32 mouse cellular contexts compared by ENCODE assay signal in the genomic region with DNA sequence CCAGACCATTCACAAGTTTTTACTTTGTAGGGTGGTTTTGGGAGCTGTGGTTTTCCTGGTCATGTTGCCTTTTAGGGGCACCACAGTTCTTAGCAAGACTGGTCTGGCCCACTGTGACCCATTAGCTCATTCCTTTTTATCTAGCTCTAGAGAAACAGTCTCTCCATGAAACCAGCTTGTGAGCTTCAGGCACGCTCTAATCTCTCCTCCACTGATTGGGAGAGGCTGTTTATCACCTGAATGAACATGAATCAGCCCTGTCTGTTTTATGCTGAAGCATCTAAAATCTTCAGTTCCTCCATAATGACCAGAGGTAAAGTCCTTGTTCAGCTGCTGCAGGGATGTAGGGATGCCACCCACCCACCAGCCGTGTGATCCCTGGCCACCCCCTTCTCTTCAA.
"Had no signal": no experiment of that assay in that cellular context is flagged by ENCODE, and none has a peak within 500 bp of the region (broad histone marks: within the 10 kb centered on the region; RNA-seq: fewer than 3 reads in every experiment).

No protein-coding gene starts in this region.

- H3K27me3 ChIP-seq: heart, embryonic 12.5 days; heart, embryonic 13.5 days; heart, embryonic 15.5 days; hindbrain, embryonic 12.5 days; hindbrain, embryonic 13.5 days; hindbrain, embryonic 15.5 days; intestine, embryonic 15.5 days; kidney, embryonic 15.5 days had no signal

- H3K4me1 ChIP-seq: intestine, embryonic 15.5 days had no signal

- ATAC-seq: hindbrain, embryonic 16.5 days; hindbrain, postnatal 0 days; inflammation-experienced regulatory T-cells, adult 6 months; intestine, embryonic 15.5 days had no signal

- H3K9me3 ChIP-seq: heart, embryonic 10.5 days; heart, embryonic 12.5 days; heart, embryonic 13.5 days; heart, embryonic 15.5 days; hindbrain, embryonic 10.5 days; hindbrain, embryonic 12.5 days; hindbrain, embryonic 13.5 days; hindbrain, embryonic 15.5 days; intestine, embryonic 15.5 days; kidney, embryonic 15.5 days had no signal

- H3K36me3 ChIP-seq: heart, embryonic 10.5 days; heart, embryonic 12.5 days; heart, embryonic 13.5 days; heart, embryonic 15.5 days; hindbrain, embryonic 10.5 days; hindbrain, embryonic 12.5 days; hindbrain, embryonic 13.5 days; hindbrain, embryonic 15.5 days; intestine, embryonic 15.5 days; kidney, embryonic 15.5 days had no signal

- DNase-seq: heart, postnatal 10 days; heart, postnatal 14 days; heart, postnatal 36 days; heart, postnatal 4 days; kidney, adult 11 months; kidney, adult 18-20 months; kidney, adult 2 months; kidney, adult 8-10 months; kidney, adult 9 months; kidney, postnatal 10 days; kidney, postnatal 14 days; kidney, postnatal 25 days; kidney, postnatal 36 days; layer of hippocampus, adult 9-11 months; layer of hippocampus, postnatal 36 days had no signal

- H3K4me3 ChIP-seq: heart, embryonic 10.5 days; heart, embryonic 12.5 days; heart, embryonic 13.5 days; heart, embryonic 15.5 days; hindbrain, embryonic 10.5 days; hindbrain, embryonic 12.5 days; hindbrain, embryonic 13.5 days; hindbrain, embryonic 15.5 days; intestine, embryonic 15.5 days; kidney, embryonic 15.5 days; layer of hippocampus, adult 2 months had no signal

- H3K27ac ChIP-seq: heart, embryonic 10.5 days; heart, embryonic 13.5 days; heart, embryonic 15.5 days; hindbrain, embryonic 10.5 days; hindbrain, embryonic 12.5 days; hindbrain, embryonic 13.5 days; hindbrain, embryonic 14.5 days; hindbrain, embryonic 15.5 days; hindbrain, postnatal 0 days; intestine, embryonic 15.5 days; kidney, embryonic 15.5 days; kidney, postnatal 0 days; layer of hippocampus, adult 2 months had no signal

- H3K4me2 ChIP-seq: heart, embryonic 11.5 days; heart, embryonic 12.5 days; heart, embryonic 13.5 days; heart, embryonic 15.5 days; hindbrain, embryonic 12.5 days; hindbrain, embryonic 13.5 days; hindbrain, embryonic 14.5 days; hindbrain, embryonic 15.5 days; intestine, embryonic 15.5 days; kidney, embryonic 15.5 days had no signal

- H3K9ac ChIP-seq: heart, embryonic 12.5 days; heart, embryonic 13.5 days; heart, embryonic 15.5 days; hindbrain, embryonic 12.5 days; hindbrain, embryonic 13.5 days; hindbrain, embryonic 14.5 days; hindbrain, embryonic 15.5 days; intestine, embryonic 15.5 days; kidney, embryonic 15.5 days had no signal
